Mouse (Mus musculus): ENCODE results near the gene Btnl6. TPM values are rescaled to one million over a fixed set of nuclear protein-coding genes. Genes with fewer than 3 reads are reported as not detected.
A peak's percentile ranks its signal among the peaks of the same experiment; 100 is the strongest.

Gene Btnl6
- not detected for polyA plus RNA-seq (2021)

DNA sequence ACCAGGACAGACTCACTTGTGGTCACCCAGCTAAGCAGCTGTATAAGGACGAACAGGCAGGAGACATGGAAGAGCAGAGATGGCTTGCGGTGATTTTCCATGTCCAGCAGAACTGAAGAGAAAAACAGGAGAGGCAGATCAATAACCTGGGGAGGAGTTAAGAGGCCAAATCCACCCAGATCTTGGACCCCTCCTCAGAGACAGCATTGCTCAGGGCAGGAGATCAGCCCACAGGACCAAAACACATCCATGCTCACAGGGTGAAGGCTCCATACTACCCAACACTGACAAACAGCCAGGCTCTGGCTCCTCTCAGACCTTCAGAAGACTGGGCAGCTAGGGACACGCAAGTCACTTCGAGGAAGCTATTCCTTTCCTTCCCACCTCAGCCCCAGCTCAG is at the start of gene Btnl6:
Btnl6 (minus strand) TSS at position 101 of the 400 bp plus-strand sequence.
- ATAC-seq (no peak), DNase-seq (ENCODE audit: low read depth, low spot score) (no peak)
- no peak for TF ChIP-seq CTCF (IDR thresholded peaks at IDR 0.05)
- H3K27me3 ChIP-seq = peaks cover 7% of the 10 kb centered on the region
- ChIA-PET CTCF (no interaction called here), POLR2A (no interaction called here)
- in situ Hi-C loops (cut with MboI; ENCODE audit: low pct_unique_long_range_greater_than_20kb) = no loop called here

DNA sequence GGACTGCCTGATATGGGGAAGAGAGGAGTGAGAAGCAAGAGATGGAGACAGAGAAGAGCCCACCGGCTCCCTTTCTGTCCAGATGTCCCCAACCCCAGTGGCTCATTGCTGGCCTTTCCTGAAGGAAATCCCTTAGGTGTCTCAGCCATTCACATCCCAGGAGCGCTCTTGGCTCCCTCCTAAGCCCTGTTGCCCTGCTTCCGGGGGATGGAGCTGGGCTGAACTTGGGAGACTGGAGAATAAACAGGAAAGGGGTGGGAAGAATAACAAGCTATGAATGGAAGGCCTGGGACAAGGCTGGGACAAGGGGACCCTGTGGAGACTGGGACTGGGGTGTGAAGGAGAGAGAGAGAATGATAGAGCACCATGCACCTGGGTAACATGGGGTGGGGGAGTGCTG is 47.6 kb upstream of the Btnl6 start:
- peaks cover 42% of the 10 kb centered on the region for H3K27me3 ChIP-seq
- ChIA-PET CTCF (interaction anchor here (1.0 kb wide), 1 partner anchor 9 kb away, joined by 4 read pairs; no protein-coding TSS in a partner anchor), POLR2A (no interaction called here)
- ATAC-seq = no peak
- TF ChIP-seq CTCF (IDR thresholded peaks at IDR 0.05) = no peak
- in situ Hi-C loops (cut with MboI; ENCODE audit: low pct_unique_long_range_greater_than_20kb) = no loop called here
- no peak for DNase-seq (ENCODE audit: low read depth, low spot score)

- ChIA-PET POLR2A (interaction anchor here (0.7 kb wide), 1 partner anchor 652 kb away, joined by 5 read pairs; no protein-coding TSS in a partner anchor), CTCF (no interaction called here)
- H3K27me3 ChIP-seq = peaks cover 40% of the 10 kb centered on the region
- in situ Hi-C loops (cut with MboI; ENCODE audit: low pct_unique_long_range_greater_than_20kb) = no loop called here
- ATAC-seq = no peak
- no peak for TF ChIP-seq CTCF (IDR thresholded peaks at IDR 0.05)
- no peak for DNase-seq (ENCODE audit: low read depth, low spot score)
These were observed 46.9 kb upstream of the Btnl6 start, which contains the start of gene Notch4 for GRCm38 (mm10) chr17:34564003-34564421. Gene Notch4, plus strand, starts transcription at chr17:34564268.

DNA sequence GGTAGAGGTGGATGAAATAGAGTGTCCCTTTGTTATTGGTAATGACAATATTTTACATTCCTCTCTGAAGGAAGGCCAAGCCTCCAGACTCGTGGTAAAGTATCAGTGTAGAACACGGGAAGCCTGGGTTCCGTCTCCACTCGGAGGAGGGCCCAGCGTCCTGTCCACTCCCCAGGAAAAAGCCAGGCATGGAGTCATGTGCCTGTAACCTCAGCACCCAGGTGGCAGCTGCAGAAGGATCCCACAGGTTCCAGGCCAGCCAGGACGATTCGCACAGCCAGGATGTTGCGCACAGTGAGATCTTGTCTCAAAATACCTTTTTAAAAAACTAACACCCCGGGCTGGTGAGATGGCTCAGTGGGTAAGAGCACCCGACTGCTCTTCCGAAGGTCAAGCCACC is 46.2 kb upstream of the Btnl6 start:
- H3K27me3 ChIP-seq = peaks cover 35% of the 10 kb centered on the region
- no peak for DNase-seq (ENCODE audit: low read depth, low spot score)
- in situ Hi-C loops (cut with MboI; ENCODE audit: low pct_unique_long_range_greater_than_20kb) = no loop called here
- CTCF ChIA-PET = no interaction called here
- POLR2A ChIA-PET = no interaction called here
- ATAC-seq = no peak
- TF ChIP-seq CTCF (IDR thresholded peaks at IDR 0.05) = no peak

GRCm38 (mm10) chr17:34562595-34562994 is 45.4 kb upstream of the Btnl6 start:
- peaks cover 28% of the 10 kb centered on the region for H3K27me3 ChIP-seq
- CTCF ChIA-PET = interaction anchor here (0.7 kb wide), 1 partner anchor 20 kb away, joined by 3 read pairs; no protein-coding TSS in a partner anchor
- POLR2A ChIA-PET = no interaction called here
- in situ Hi-C loops (cut with MboI; ENCODE audit: low pct_unique_long_range_greater_than_20kb) = no loop called here
- ATAC-seq (no peak), DNase-seq (ENCODE audit: low read depth, low spot score) (no peak)
- no peak for TF ChIP-seq CTCF (IDR thresholded peaks at IDR 0.05)

DNA sequence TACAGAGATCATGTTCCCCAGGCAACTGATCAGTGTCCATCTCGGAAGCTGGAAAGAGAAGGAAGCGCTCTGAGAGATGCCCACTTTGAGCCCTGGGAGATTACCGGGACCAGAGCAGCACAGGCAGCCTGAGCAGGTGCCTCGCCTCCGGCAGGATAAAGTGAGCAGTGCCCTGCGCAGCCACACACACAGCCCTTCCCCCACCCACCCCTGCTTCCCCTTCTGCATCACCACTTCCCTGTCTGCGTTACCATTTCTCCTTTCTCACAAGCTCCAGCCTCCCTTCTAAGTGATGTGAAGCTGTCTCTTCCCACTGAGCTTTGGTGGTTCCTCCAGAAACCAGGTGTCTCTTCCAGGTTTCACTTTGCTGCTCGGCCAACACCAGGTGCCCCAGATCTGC is 44.0 kb upstream of the Btnl6 start:
- H3K27me3 ChIP-seq = peaks cover 23% of the 10 kb centered on the region
- ATAC-seq = no peak
- DNase-seq (ENCODE audit: low read depth, low spot score) = no peak
- in situ Hi-C loops (cut with MboI; ENCODE audit: low pct_unique_long_range_greater_than_20kb) = no loop called here
- POLR2A ChIA-PET = no interaction called here
- CTCF ChIA-PET = no interaction called here
- TF ChIP-seq CTCF (IDR thresholded peaks at IDR 0.05) = no peak

GRCm38 (mm10) chr17:34560438-34560837 is 43.3 kb upstream of the Btnl6 start:
- no peak for TF ChIP-seq CTCF (IDR thresholded peaks at IDR 0.05)
- peaks cover 17% of the 10 kb centered on the region for H3K27me3 ChIP-seq
- DNase-seq (ENCODE audit: low read depth, low spot score) (no peak), ATAC-seq (no peak)
- in situ Hi-C loops (cut with MboI; ENCODE audit: low pct_unique_long_range_greater_than_20kb) = no loop called here
- ChIA-PET CTCF (no interaction called here), POLR2A (no interaction called here)

DNA sequence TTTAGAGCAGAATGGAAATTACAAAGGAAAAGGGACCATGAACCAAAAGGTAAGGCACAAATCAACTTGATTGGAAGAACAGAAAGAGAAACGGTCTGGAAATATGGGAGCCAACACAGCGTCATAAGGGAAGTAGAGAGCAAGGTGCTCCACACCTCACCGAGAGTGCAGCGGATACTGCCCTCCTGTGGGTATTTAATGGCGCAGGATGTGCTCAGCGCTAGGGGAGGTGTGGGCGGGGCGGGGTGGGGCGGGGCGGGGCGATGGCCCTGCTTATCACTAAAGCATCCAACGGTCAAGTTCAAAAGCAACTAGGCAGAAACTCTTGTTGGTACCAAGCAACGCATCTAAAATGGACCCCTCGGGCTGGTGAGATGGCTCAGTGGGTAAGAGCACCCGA is 42.7 kb upstream of the Btnl6 start:
- in situ Hi-C loops (cut with MboI; ENCODE audit: low pct_unique_long_range_greater_than_20kb) = no loop called here
- POLR2A ChIA-PET = no interaction called here
- DNase-seq (ENCODE audit: low read depth, low spot score) = no peak

GRCm38 (mm10) chr17:34559116-34559515 is 42.0 kb upstream of the Btnl6 start:
- in situ Hi-C loops (cut with MboI; ENCODE audit: low pct_unique_long_range_greater_than_20kb) = no loop called here
- ChIA-PET CTCF (no interaction called here), POLR2A (no interaction called here)
- ATAC-seq (no peak), DNase-seq (ENCODE audit: low read depth, low spot score) (no peak)
- peaks cover 9% of the 10 kb centered on the region for H3K27me3 ChIP-seq
- TF ChIP-seq CTCF (IDR thresholded peaks at IDR 0.05) = no peak

More for the DNA sequence above, 42.7 kb upstream of the Btnl6 start:
- H3K27me3 ChIP-seq = peaks cover 12% of the 10 kb centered on the region
- TF ChIP-seq CTCF (IDR thresholded peaks at IDR 0.05) = no peak
- CTCF ChIA-PET = no interaction called here
- ATAC-seq = no peak

GRCm38 (mm10) chr17:34557411-34557810 is 40.3 kb upstream of the Btnl6 start:
- in situ Hi-C loops (cut with MboI; ENCODE audit: low pct_unique_long_range_greater_than_20kb) = no loop called here
- CTCF ChIA-PET = no interaction called here
- ATAC-seq (no peak), DNase-seq (ENCODE audit: low read depth, low spot score) (no peak)
- POLR2A ChIA-PET = no interaction called here
- H3K27me3 ChIP-seq = peaks cover 9% of the 10 kb centered on the region
- TF ChIP-seq CTCF (IDR thresholded peaks at IDR 0.05) = no peak

- in situ Hi-C loops (cut with MboI; ENCODE audit: low pct_unique_long_range_greater_than_20kb) = no loop called here
- DNase-seq (ENCODE audit: low read depth, low spot score) = no peak
- CTCF ChIA-PET = interaction anchor here (1.7 kb wide), 1 partner anchor 29 kb away, joined by 5 read pairs; no protein-coding TSS in a partner anchor
- peaks cover 16% of the 10 kb centered on the region for H3K27me3 ChIP-seq
- POLR2A ChIA-PET = interaction anchor here (0.8 kb wide), 1 partner anchor 35 kb away, joined by 3 read pairs; the partner anchor contains the start of gene Pbx2
- ATAC-seq = no peak
- no peak for TF ChIP-seq CTCF (IDR thresholded peaks at IDR 0.05)
These were observed 39.3 kb upstream of the Btnl6 start for GRCm38 (mm10) chr17:34556406-34556805.

DNA sequence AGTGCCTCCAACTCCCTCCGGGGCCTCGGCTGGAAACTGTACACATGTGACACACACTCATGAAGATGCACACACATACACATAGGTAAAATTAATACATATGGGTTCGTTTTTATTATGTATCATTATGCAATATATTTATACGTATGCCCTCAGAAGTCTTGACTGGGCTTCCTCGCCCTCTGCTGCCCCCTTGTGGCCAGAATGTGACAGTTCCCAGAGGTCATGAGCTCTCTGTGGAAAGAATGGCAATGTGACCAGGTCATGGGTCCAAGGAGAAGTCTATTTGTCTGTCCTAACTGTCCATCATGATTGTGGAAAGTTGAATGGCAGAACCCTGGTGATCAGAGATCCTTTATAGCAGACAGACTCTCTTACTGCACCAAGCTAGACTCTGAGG is 38.3 kb upstream of the Btnl6 start:
- POLR2A ChIA-PET = no interaction called here
- H3K27me3 ChIP-seq = peaks cover 20% of the 10 kb centered on the region
- peak; percentile 91 for TF ChIP-seq CTCF (IDR thresholded peaks at IDR 0.05)
- in situ Hi-C loops (cut with MboI; ENCODE audit: low pct_unique_long_range_greater_than_20kb) = no loop called here
- CTCF ChIA-PET = interaction anchor here (1.4 to 1.7 kb wide), 2 partner anchors 10 to 30 kb away, joined by 4 to 5 read pairs; no protein-coding TSS in a partner anchor
- ATAC-seq (peak; percentile 66), DNase-seq (ENCODE audit: low read depth, low spot score) (no peak)
